In genomic region chr2:174870284-174870683, GRCm38 (mm10) we compare ENCODE assay signal across 9 mouse cellular contexts.
DNase-seq lines count a peak whose midpoint lies in the region; ATAC-seq and TF ChIP-seq lines count a peak whose summit lies in the region.
"Had no signal": no experiment of that assay in that cellular context is flagged by ENCODE, and none has a peak within 500 bp of the region (broad histone marks: within the 10 kb centered on the region; RNA-seq: fewer than 3 reads in every experiment).

No protein-coding gene starts in this region.

- H3K27ac ChIP-seq in layer of hippocampus, adult 2 months = no peak overlapping the region

- no peak for ATAC-seq in Patski
- ATAC-seq in monocyte, adult 5-6 weeks (replicated peaks; ENCODE audit: insufficient number of reproducible peaks, low FRiP score, low TSS enrichment, poor library complexity, severe bottlenecking) = no peak

- no peak overlapping the region for H3K4me3 ChIP-seq in layer of hippocampus, adult 2 months
- H3K4me3 ChIP-seq in E14TG2a.4 (replicated peaks; ENCODE audit: low read length) = no peak overlapping the region

- CTCF ChIA-PET in Patski (lab: Charles Lee) = interaction anchor here (2.2 kb wide), 1 partner anchor 12 kb away, joined by 4 read pairs; no protein-coding TSS in a partner anchor

- 0 out of 2 replicates have a peak, but pooled peaks cover under 1% of the 10 kb centered on the region for H3K9me3 ChIP-seq in E14TG2a.4 (ENCODE audit: low read length)

- no peak for DNase-seq in layer of hippocampus, adult 2 months (ENCODE audit: low spot score in 2 of 2)
- no peak for DNase-seq in layer of hippocampus, postnatal 36 days
- DNase-seq in Patski (ENCODE audit: low read depth, low spot score) = no peak
- DNase-seq in naive thymus-derived CD4-positive, alpha-beta T cell, adult 2 months (ENCODE audit: low read depth) = peak; percentile 30
- DNase-seq in left cerebral cortex, adult 11 months (ENCODE audit: low spot score) = no peak
- DNase-seq: kidney, adult 11 months; right cerebral cortex, postnatal 25 days had no signal

- peak; percentile 74 for TF ChIP-seq CTCF in layer of hippocampus, adult 2 months (conservative IDR thresholded peaks at IDR 0.05)
- TF ChIP-seq CTCF in E14TG2a.4 (conservative IDR thresholded peaks at IDR 0.05; ENCODE audit: low read length) (peak; percentile 33), Patski (IDR thresholded peaks at IDR 0.05) (peak; percentile 41)

- H3K27me3 ChIP-seq in E14TG2a.4 (ENCODE audit: insufficient read depth, low read length) = peaks cover 4% of the 10 kb centered on the region; the same call in 1 of the 2 replicates
- H3K27me3 ChIP-seq in Patski = no peaks in the 10 kb centered on the region

- H3K36me3 ChIP-seq in E14TG2a.4 (ENCODE audit: insufficient read depth, low read length) = no peaks in the 10 kb centered on the region

- in situ Hi-C loops in Patski (cut with MboI; ENCODE audit: low pct_unique_long_range_greater_than_20kb) = no loop called here

- H3K4me1 ChIP-seq in E14TG2a.4 (replicated peaks; ENCODE audit: low read depth, low read length) = peaks cover 10% of the 10 kb centered on the region; the same call in 1 of the 2 replicates

- POLR2A ChIA-PET in Patski (lab: Charles Lee) = no interaction called here
